Mouse (Mus musculus): ENCODE results near the gene Nckap5.

The Nckap5 gene

GRCm38 (mm10) chr1:126693585-126693984, 137.0 kb downstream of the Nckap5 start:
- no peak for DNase-seq

- peak; percentile 74 for DNase-seq
Measured at GRCm38 (mm10) chr1:126688593-126688992, 142.0 kb downstream of the Nckap5 start.

GRCm38 (mm10) chr1:126686678-126687077, 143.9 kb downstream of the Nckap5 start:
- peak; percentile 80 for DNase-seq

- DNase-seq = peak; percentile 63
Measured at GRCm38 (mm10) chr1:126683621-126684445, 146.8 kb downstream of the Nckap5 start.

- DNase-seq = no peak
Measured at GRCm38 (mm10) chr1:126681773-126682172, 148.8 kb downstream of the Nckap5 start.

GRCm38 (mm10) chr1:126679348-126679747, 151.3 kb downstream of the Nckap5 start:
- no peak for DNase-seq

GRCm38 (mm10) chr1:126677280-126677679, 153.3 kb downstream of the Nckap5 start:
- DNase-seq = no peak

GRCm38 (mm10) chr1:126676769-126677168, 153.8 kb downstream of the Nckap5 start:
- DNase-seq = no peak

GRCm38 (mm10) chr1:126675142-126675541, 155.5 kb downstream of the Nckap5 start:
- no peak for DNase-seq

- no peak for DNase-seq
Measured at GRCm38 (mm10) chr1:126673238-126673637, 157.4 kb downstream of the Nckap5 start.

GRCm38 (mm10) chr1:126670507-126670906, 160.1 kb downstream of the Nckap5 start:
- no peak for DNase-seq

- no peak for DNase-seq
Measured at GRCm38 (mm10) chr1:126660098-126660999, 170.2 kb downstream of the Nckap5 start.

- DNase-seq = no peak
Measured at GRCm38 (mm10) chr1:126658731-126659130, 171.9 kb downstream of the Nckap5 start.

- DNase-seq = peak; percentile 92
Measured at GRCm38 (mm10) chr1:126656246-126656645, 174.4 kb downstream of the Nckap5 start.

GRCm38 (mm10) chr1:126652085-126652484, 178.5 kb downstream of the Nckap5 start:
- no peak for DNase-seq

- DNase-seq = no peak
Measured at GRCm38 (mm10) chr1:126650806-126651205, 179.8 kb downstream of the Nckap5 start.

GRCm38 (mm10) chr1:126642751-126643150, 187.8 kb downstream of the Nckap5 start:
- no peak for DNase-seq

- no peak for DNase-seq
Measured at GRCm38 (mm10) chr1:126639463-126639862, 191.1 kb downstream of the Nckap5 start.

- DNase-seq = no peak
Measured at GRCm38 (mm10) chr1:126637515-126637914, 193.1 kb downstream of the Nckap5 start.

GRCm38 (mm10) chr1:126626206-126626605, 204.4 kb downstream of the Nckap5 start:
- DNase-seq = no peak

GRCm38 (mm10) chr1:126622036-126622435, 208.6 kb downstream of the Nckap5 start:
- DNase-seq = no peak

GRCm38 (mm10) chr1:126617464-126618041, 213.0 kb downstream of the Nckap5 start:
- no peak for DNase-seq

GRCm38 (mm10) chr1:126616964-126617363, 213.6 kb downstream of the Nckap5 start:
- DNase-seq = no peak

Data from layer of hippocampus, adult 9-11 months (tissue).